Comparison of ENCODE assay signal across 19 mouse cellular contexts in genomic region chr16:93934588-93934987, GRCm38 (mm10). TPM values are rescaled to one million over a fixed set of nuclear protein-coding genes. Genes with fewer than 3 reads are reported as not detected.
DNase-seq lines count a peak whose midpoint lies in the region; ATAC-seq and TF ChIP-seq lines count a peak whose summit lies in the region.
"Had no signal": no experiment of that assay in that cellular context is flagged by ENCODE, and none has a peak within 500 bp of the region (broad histone marks: within the 10 kb centered on the region; RNA-seq: fewer than 3 reads in every experiment).

No protein-coding gene starts in this region.

- H3K27me3 ChIP-seq in heart, embryonic 11.5 days (ENCODE audit: control insufficient read depth, insufficient read depth, low read length): peaks cover 34% of the 10 kb centered on the region
- peaks cover 28% of the 10 kb centered on the region for H3K27me3 ChIP-seq in liver, embryonic 11.5 days (replicated peaks; ENCODE audit: control insufficient read depth, insufficient read depth, low read length)
- H3K27me3 ChIP-seq in CH12.LX (replicated peaks): no peaks in the 10 kb centered on the region
- H3K27me3 ChIP-seq in liver, embryonic 12.5 days (replicated peaks): peaks cover 55% of the 10 kb centered on the region

- no peaks in the 10 kb centered on the region for H3K36me3 ChIP-seq in heart, embryonic 11.5 days (ENCODE audit: control insufficient read depth, insufficient read depth, low read length)
- H3K36me3 ChIP-seq in liver, embryonic 11.5 days (ENCODE audit: control insufficient read depth, insufficient read depth, low read length): no peaks in the 10 kb centered on the region
- H3K36me3 ChIP-seq in CH12.LX (replicated peaks in 1 of 2; ENCODE audit: control insufficient read depth in 1 of 2, insufficient read depth in 1 of 2, low read length in 1 of 2): no peaks in the 10 kb centered on the region
- H3K36me3 ChIP-seq in liver, embryonic 12.5 days: no peaks in the 10 kb centered on the region
- H3K36me3 ChIP-seq: kidney, embryonic 15.5 days; limb, embryonic 12.5 days; neural tube, embryonic 15.5 days had no signal

- H3K9me3 ChIP-seq in heart, embryonic 11.5 days (replicated peaks; ENCODE audit: control insufficient read depth, low read length): no peaks in the 10 kb centered on the region
- no peaks in the 10 kb centered on the region for H3K9me3 ChIP-seq in liver, embryonic 11.5 days (ENCODE audit: control insufficient read depth, low read length)
- no peaks in the 10 kb centered on the region for H3K9me3 ChIP-seq in CH12.LX (replicated peaks; ENCODE audit: low read length)
- H3K9me3 ChIP-seq in liver, embryonic 12.5 days (replicated peaks): no peaks in the 10 kb centered on the region
- H3K9me3 ChIP-seq: kidney, embryonic 15.5 days; limb, embryonic 12.5 days; neural tube, embryonic 15.5 days had no signal

- TF ChIP-seq RAD21 in CH12.LX (IDR thresholded peaks at IDR 0.05; ENCODE audit: low read depth, low read length): no peak

- no peak for TF ChIP-seq CTCF in CH12.LX (conservative IDR thresholded peaks at IDR 0.05 in 1 of 2, IDR thresholded peaks at IDR 0.05 in 1 of 2; ENCODE audit: low read depth in 2 of 2, low read length in 2 of 2)

- 16% methylated on average over 13 of the region's 13 CpGs for WGBS in heart, embryonic 11.5 days (ENCODE audit: insufficient replicate concordance)
- WGBS in liver, embryonic 11.5 days: 22% methylated on average over 13 of the region's 13 CpGs
- 18% methylated on average over 13 of the region's 13 CpGs for WGBS in liver, embryonic 12.5 days (ENCODE audit: insufficient replicate concordance)

- in situ Hi-C loops in CH12.LX (cut with MboI; ENCODE audit: low pct_ligation_motif_present, low pct_unique_long_range_greater_than_20kb, low sequenced_read_pairs): no loop called here

- H3K79me2 ChIP-seq in CH12.LX (replicated peaks; ENCODE audit: control insufficient read depth, extremely low read depth, insufficient read depth, poor library complexity, severe bottlenecking): no peaks in the 10 kb centered on the region

- ATAC-seq in heart, embryonic 11.5 days (replicated peaks; ENCODE audit: insufficient number of reproducible peaks, low FRiP score, low TSS enrichment): no peak
- ATAC-seq in liver, embryonic 11.5 days (replicated peaks; ENCODE audit: low FRiP score): no peak
- ATAC-seq in liver, embryonic 12.5 days: no peak
- ATAC-seq: forebrain, embryonic 14.5 days; hindbrain, embryonic 16.5 days had no signal

- DNase-seq in heart, adult 9 months (ENCODE audit: low spot score in 2 of 2): no peak
- DNase-seq in liver, embryonic 11.5 days (ENCODE audit: low spot score): no peak
- no peak for DNase-seq in liver
- DNase-seq in CH12.LX (ENCODE audit: extremely low read depth): no peak
- no peak for DNase-seq in cerebellum, postnatal 10 days
- no peak for DNase-seq in adrenal gland, postnatal 4 days (ENCODE audit: low spot score in 2 of 2)
- DNase-seq: adrenal gland, adult 8-10 months; cerebellum, adult 8-10 months; gastrocnemius, adult 2 months; heart, adult 18-20 months had no signal

- dilution Hi-C loops in CH12.LX (cut with MboI; ENCODE audit: extremely low pct_ligation_motif_present, extremely low pct_unique_long_range_greater_than_20kb, low sequenced_read_pairs): no loop called here

- no peak overlapping the region for H3K27ac ChIP-seq in heart, embryonic 11.5 days (ENCODE audit: low read depth, low read length)
- no peak overlapping the region for H3K27ac ChIP-seq in liver, embryonic 11.5 days (ENCODE audit: low read depth, low read length)
- H3K27ac ChIP-seq in CH12.LX (ENCODE audit: insufficient read depth, low read depth): no peak overlapping the region
- H3K27ac ChIP-seq in liver, embryonic 12.5 days: no peak overlapping the region
- H3K27ac ChIP-seq: gastrocnemius, adult 2 months; kidney, embryonic 15.5 days; layer of hippocampus, adult 2 months; left cerebral cortex, adult 2 months; limb, embryonic 12.5 days; neural tube, embryonic 15.5 days had no signal

- peak overlapping the region; percentile 3 for H3K4me2 ChIP-seq in heart, embryonic 11.5 days
- peak overlapping the region; percentile 48 for H3K4me2 ChIP-seq in liver, embryonic 11.5 days
- no peak overlapping the region for H3K4me2 ChIP-seq in CH12.LX (ENCODE audit: insufficient read depth, low read depth, poor library complexity, severe bottlenecking)
- peak overlapping the region; percentile 42 for H3K4me2 ChIP-seq in liver, embryonic 12.5 days
- H3K4me2 ChIP-seq: kidney, embryonic 15.5 days; limb, embryonic 12.5 days; neural tube, embryonic 15.5 days had no signal

- no peaks in the 10 kb centered on the region; the same call in 1 of the 2 replicates for H3K4me1 ChIP-seq in heart, embryonic 11.5 days (ENCODE audit: control insufficient read depth, insufficient read depth, low read length)
- H3K4me1 ChIP-seq in liver, embryonic 11.5 days (replicated peaks; ENCODE audit: control insufficient read depth, insufficient read depth, low read length): no peaks in the 10 kb centered on the region
- H3K4me1 ChIP-seq in CH12.LX (ENCODE audit: control insufficient read depth in 1 of 2, insufficient read depth in 2 of 2): peaks cover 14 to 51% of the 10 kb centered on the region in 2 experiments
- H3K4me1 ChIP-seq in liver, embryonic 12.5 days: peaks cover 13% of the 10 kb centered on the region

- no peak for TF ChIP-seq EP300 in CH12.LX (IDR thresholded peaks at IDR 0.05; ENCODE audit: low read length)

- TF ChIP-seq POLR2A in CH12.LX (IDR thresholded peaks at IDR 0.05; ENCODE audit: low read depth, low read length): no peak

- peak overlapping the region; percentile 2; the same call in 1 of the 2 replicates for H3K9ac ChIP-seq in heart, embryonic 11.5 days (ENCODE audit: low read depth, low read length)
- no peak overlapping the region for H3K9ac ChIP-seq in liver, embryonic 11.5 days (ENCODE audit: low read depth, low read length)
- H3K9ac ChIP-seq in CH12.LX (ENCODE audit: insufficient read depth, low read depth): no peak overlapping the region
- no peak overlapping the region for H3K9ac ChIP-seq in liver, embryonic 12.5 days
- H3K9ac ChIP-seq: kidney, embryonic 15.5 days; limb, embryonic 12.5 days; neural tube, embryonic 15.5 days had no signal

- H3K4me3 ChIP-seq in heart, embryonic 11.5 days (ENCODE audit: low read depth, low read length): no peak overlapping the region
- no peak overlapping the region for H3K4me3 ChIP-seq in liver, embryonic 11.5 days (ENCODE audit: low read depth, low read length)
- no peak overlapping the region for H3K4me3 ChIP-seq in CH12.LX (replicated peaks in 1 of 3; ENCODE audit: low read depth in 2 of 3, low read length in 2 of 3, poor library complexity in 1 of 3)
- H3K4me3 ChIP-seq in liver, embryonic 12.5 days: no peak overlapping the region
- H3K4me3 ChIP-seq: gastrocnemius, adult 2 months; kidney, embryonic 15.5 days; layer of hippocampus, adult 2 months; left cerebral cortex, adult 2 months; limb, embryonic 12.5 days; neural tube, embryonic 15.5 days had no signal

TF ChIP-seq in CH12.LX, 34 proteins besides CTCF, POLR2A, EP300 and RAD21:
- 0 out of 2 replicates have a peak, but pooled peaks have one; percentile 26 for TF ChIP-seq RCOR1 (conservative IDR thresholded peaks at IDR 0.05; ENCODE audit: low read depth, low read length)
- no peak for TF ChIP-seq ZNF384 (IDR thresholded peaks at IDR 0.05; ENCODE audit: low read depth, low read length)
- no peak for TF ChIP-seq SMC3 (IDR thresholded peaks at IDR 0.05; ENCODE audit: low read depth, low read length)
- no peak for TF ChIP-seq POLR2AphosphoS2 (IDR thresholded peaks at IDR 0.05; ENCODE audit: low read depth, low read length)
- TF ChIP-seq GABPA (IDR thresholded peaks at IDR 0.05; ENCODE audit: insufficient replicate concordance, low read depth, low read length): no peak
- TF ChIP-seq PAX5 (IDR thresholded peaks at IDR 0.05; ENCODE audit: low read length): no peak
- TF ChIP-seq ZMIZ1 (IDR thresholded peaks at IDR 0.05; ENCODE audit: low read depth, low read length): no peak
- TF ChIP-seq MAX (IDR thresholded peaks at IDR 0.05; ENCODE audit: low read length): no peak
- TF ChIP-seq MYC (IDR thresholded peaks at IDR 0.05; ENCODE audit: low read depth, low read length): no peak
- no peak for TF ChIP-seq MEF2A (IDR thresholded peaks at IDR 0.05; ENCODE audit: borderline replicate concordance, low read depth, low read length)
- TF ChIP-seq ELF1 (IDR thresholded peaks at IDR 0.05; ENCODE audit: low read depth, low read length): no peak
- TF ChIP-seq TBP (conservative IDR thresholded peaks at IDR 0.05; ENCODE audit: low read depth, low read length): no peak
- no peak for TF ChIP-seq CHD1 (IDR thresholded peaks at IDR 0.05; ENCODE audit: low read depth, low read length)
- TF ChIP-seq TCF12 (IDR thresholded peaks at IDR 0.05; ENCODE audit: low read depth, low read length): 0 out of 2 replicates have a peak, but pooled peaks have one; percentile 12

RNA-seq across cellular contexts. Expression of gene Chaf1b, which starts 50.9 kb away (rescaled TPM):
- polyA plus RNA-seq in heart, embryonic 11.5 days (2014; fragmentation: Nextera tagmentation; extraction: Ambion mirVana): 62.3 and 66.9 TPM in 2 replicates
- 86.3 and 96.0 TPM in 2 replicates for polyA plus RNA-seq in liver, embryonic 11.5 days (2014; fragmentation: Nextera tagmentation; extraction: Ambion mirVana)
- total RNA-seq in CH12.LX (2012; rRNA removed) (46.7 and 58.6 TPM in 2 replicates), CH12.LX (2014; rRNA removed) (74.8 and 76.2 TPM in 2 replicates)
- 82.0 and 84.0 TPM in 2 replicates for polyA plus RNA-seq in CH12.LX (2012; ENCODE audit: insufficient read length, low read depth)
- polyA plus RNA-seq in liver, embryonic 12.5 days (2016; fragmentation: Nextera tagmentation; extraction: Ambion mirVana): 66.9 and 71.2 TPM in 2 replicates
- 10 to 100 TPM; 26.1 to 28.5 TPM for total RNA-seq in adrenal gland, postnatal 4 days (2021)
